Mouse (Mus musculus): ENCODE data around the gene Sox6. TPM values are rescaled to one million over a fixed set of nuclear protein-coding genes. Genes with fewer than 3 reads are reported as not detected.

Gene Sox6
- polyA plus RNA-seq, 1 experiment from 2014 or later: 33.0 TPM

- Histone ChIP-seq H3K4me3 (ENCODE audit: low read depth, low read length) (no peak overlapping the region), H3K9me3 (ENCODE audit: control insufficient read depth, low read length) (0 out of 2 replicates have a peak, but pooled peaks cover 2% of the 10 kb centered on the region), H3K27ac (ENCODE audit: low read depth) (no peak overlapping the region), H3K9ac (ENCODE audit: low read length) (no peak overlapping the region), H3K36me3 (ENCODE audit: control insufficient read depth, insufficient read depth, low read length) (no peaks in the 10 kb centered on the region), H3K4me1 (replicated peaks; ENCODE audit: control insufficient read depth, insufficient read depth, low read length) (no peaks in the 10 kb centered on the region; the same call in 1 of the 2 replicates), H3K27me3 (replicated peaks; ENCODE audit: control insufficient read depth, insufficient read depth, low read length) (no peaks in the 10 kb centered on the region), H3K4me2 (ENCODE audit: low read length) (no peak overlapping the region)
- no peak for ATAC-seq (replicated peaks; ENCODE audit: low FRiP score, low TSS enrichment, low read depth)
- 37% methylated on average over 6 of the region's 6 CpGs for WGBS
- peak; percentile 53 for DNase-seq (ENCODE audit: low spot score)
Observed at GRCm38 (mm10) chr7:115941766-115942165, 96.8 kb downstream of the Sox6 start.

- Histone ChIP-seq H3K4me2 (ENCODE audit: low read length) (no peak overlapping the region), H3K27me3 (replicated peaks; ENCODE audit: control insufficient read depth, insufficient read depth, low read length) (no peaks in the 10 kb centered on the region), H3K4me1 (replicated peaks; ENCODE audit: control insufficient read depth, insufficient read depth, low read length) (no peaks in the 10 kb centered on the region; the same call in 1 of the 2 replicates), H3K9me3 (ENCODE audit: control insufficient read depth, low read length) (0 out of 2 replicates have a peak, but pooled peaks cover 2% of the 10 kb centered on the region), H3K27ac (ENCODE audit: low read depth) (no peak overlapping the region), H3K4me3 (ENCODE audit: low read depth, low read length) (no peak overlapping the region), H3K36me3 (ENCODE audit: control insufficient read depth, insufficient read depth, low read length) (no peaks in the 10 kb centered on the region), H3K9ac (ENCODE audit: low read length) (no peak overlapping the region)
- DNase-seq (ENCODE audit: low spot score) (no peak), ATAC-seq (replicated peaks; ENCODE audit: low FRiP score, low TSS enrichment, low read depth) (no peak)
- WGBS: 86% methylated on average over 5 of the region's 5 CpGs
Observed at GRCm38 (mm10) chr7:115939292-115939691, 99.3 kb downstream of the Sox6 start.

- ATAC-seq (replicated peaks; ENCODE audit: low FRiP score, low TSS enrichment, low read depth): no peak
- no peak overlapping the region for H3K4me3 ChIP-seq (ENCODE audit: low read depth, low read length)
- 64% methylated on average over 1 of the region's 1 CpGs for WGBS
Observed at GRCm38 (mm10) chr7:115936908-115937307, 101.7 kb downstream of the Sox6 start.

GRCm38 (mm10) chr7:115915338-115915737 lies 123.3 kb downstream of the Sox6 start:
- ATAC-seq (replicated peaks; ENCODE audit: low FRiP score, low TSS enrichment, low read depth): no peak
- Histone ChIP-seq H3K9me3 (ENCODE audit: control insufficient read depth, low read length) (no peaks in the 10 kb centered on the region), H3K27me3 (replicated peaks; ENCODE audit: control insufficient read depth, insufficient read depth, low read length) (no peaks in the 10 kb centered on the region), H3K27ac (ENCODE audit: low read depth) (no peak overlapping the region), H3K4me2 (ENCODE audit: low read length) (no peak overlapping the region), H3K9ac (ENCODE audit: low read length) (no peak overlapping the region), H3K4me1 (replicated peaks; ENCODE audit: control insufficient read depth, insufficient read depth, low read length) (0 out of 2 replicates have a peak, but pooled peaks cover 6% of the 10 kb centered on the region), H3K36me3 (ENCODE audit: control insufficient read depth, insufficient read depth, low read length) (no peaks in the 10 kb centered on the region), H3K4me3 (ENCODE audit: low read depth, low read length) (no peak overlapping the region)
- 89% methylated on average over 1 of the region's 1 CpGs for WGBS
- DNase-seq (ENCODE audit: low spot score): no peak

More at GRCm38 (mm10) chr7:115936908-115937307, 101.7 kb downstream of the Sox6 start:
- Histone ChIP-seq H3K9ac (ENCODE audit: low read length) (no peak overlapping the region), H3K27ac (ENCODE audit: low read depth) (no peak overlapping the region), H3K4me2 (ENCODE audit: low read length) (no peak overlapping the region), H3K4me1 (replicated peaks; ENCODE audit: control insufficient read depth, insufficient read depth, low read length) (no peaks in the 10 kb centered on the region; the same call in 1 of the 2 replicates), H3K27me3 (replicated peaks; ENCODE audit: control insufficient read depth, insufficient read depth, low read length) (no peaks in the 10 kb centered on the region), H3K9me3 (ENCODE audit: control insufficient read depth, low read length) (no peaks in the 10 kb centered on the region), H3K36me3 (ENCODE audit: control insufficient read depth, insufficient read depth, low read length) (no peaks in the 10 kb centered on the region)
- no peak for DNase-seq (ENCODE audit: low spot score)

GRCm38 (mm10) chr7:115910313-115910712 lies 128.3 kb downstream of the Sox6 start:
- H3K27ac ChIP-seq (ENCODE audit: low read depth): no peak overlapping the region
- DNase-seq (ENCODE audit: low spot score): no peak
- no peak overlapping the region for H3K9ac ChIP-seq (ENCODE audit: low read length)
- ATAC-seq (replicated peaks; ENCODE audit: low FRiP score, low TSS enrichment, low read depth): no peak
- 87% methylated on average over 1 of the region's 1 CpGs for WGBS
- no peaks in the 10 kb centered on the region for H3K36me3 ChIP-seq (ENCODE audit: control insufficient read depth, insufficient read depth, low read length)
- H3K4me3 ChIP-seq (ENCODE audit: low read depth, low read length): no peak overlapping the region
- H3K4me2 ChIP-seq (ENCODE audit: low read length): no peak overlapping the region
- no peaks in the 10 kb centered on the region for H3K4me1 ChIP-seq (replicated peaks; ENCODE audit: control insufficient read depth, insufficient read depth, low read length)
- no peaks in the 10 kb centered on the region for H3K27me3 ChIP-seq (replicated peaks; ENCODE audit: control insufficient read depth, insufficient read depth, low read length)
- no peaks in the 10 kb centered on the region for H3K9me3 ChIP-seq (ENCODE audit: control insufficient read depth, low read length)

GRCm38 (mm10) chr7:115904798-115905207 lies 133.8 kb downstream of the Sox6 start:
- no peak overlapping the region for H3K4me3 ChIP-seq (ENCODE audit: low read depth, low read length)
- no peak overlapping the region for H3K4me2 ChIP-seq (ENCODE audit: low read length)

GRCm38 (mm10) chr7:115903931-115904797 lies 134.4 kb downstream of the Sox6 start:
- Histone ChIP-seq H3K4me1 (replicated peaks; ENCODE audit: control insufficient read depth, insufficient read depth, low read length) (no peaks in the 10 kb centered on the region), H3K27ac (ENCODE audit: low read depth) (no peak overlapping the region), H3K9ac (ENCODE audit: low read length) (no peak overlapping the region), H3K27me3 (replicated peaks; ENCODE audit: control insufficient read depth, insufficient read depth, low read length) (no peaks in the 10 kb centered on the region), H3K4me2 (ENCODE audit: low read length) (no peak overlapping the region), H3K9me3 (ENCODE audit: control insufficient read depth, low read length) (no peaks in the 10 kb centered on the region), H3K36me3 (ENCODE audit: control insufficient read depth, insufficient read depth, low read length) (no peaks in the 10 kb centered on the region), H3K4me3 (ENCODE audit: low read depth, low read length) (no peak overlapping the region)
- no peak for ATAC-seq (replicated peaks; ENCODE audit: low FRiP score, low TSS enrichment, low read depth)
- DNase-seq (ENCODE audit: low spot score): no peak
- 64% methylated on average over 5 of the region's 5 CpGs for WGBS

More at GRCm38 (mm10) chr7:115904798-115905207, 133.8 kb downstream of the Sox6 start:
- no peak overlapping the region for H3K27ac ChIP-seq (ENCODE audit: low read depth)
- H3K27me3 ChIP-seq (replicated peaks; ENCODE audit: control insufficient read depth, insufficient read depth, low read length): no peaks in the 10 kb centered on the region
- no peaks in the 10 kb centered on the region for H3K9me3 ChIP-seq (ENCODE audit: control insufficient read depth, low read length)
- DNase-seq (ENCODE audit: low spot score) (no peak), ATAC-seq (replicated peaks; ENCODE audit: low FRiP score, low TSS enrichment, low read depth) (no peak)
- H3K9ac ChIP-seq (ENCODE audit: low read length): no peak overlapping the region
- WGBS: 76% methylated on average over 9 of the region's 9 CpGs
- no peaks in the 10 kb centered on the region for H3K36me3 ChIP-seq (ENCODE audit: control insufficient read depth, insufficient read depth, low read length)
- no peaks in the 10 kb centered on the region for H3K4me1 ChIP-seq (replicated peaks; ENCODE audit: control insufficient read depth, insufficient read depth, low read length)

- Histone ChIP-seq H3K36me3 (ENCODE audit: control insufficient read depth, insufficient read depth, low read length) (no peaks in the 10 kb centered on the region), H3K4me1 (replicated peaks; ENCODE audit: control insufficient read depth, insufficient read depth, low read length) (no peaks in the 10 kb centered on the region), H3K27ac (ENCODE audit: low read depth) (no peak overlapping the region), H3K9me3 (ENCODE audit: control insufficient read depth, low read length) (no peaks in the 10 kb centered on the region), H3K4me2 (ENCODE audit: low read length) (no peak overlapping the region), H3K4me3 (ENCODE audit: low read depth, low read length) (no peak overlapping the region), H3K27me3 (replicated peaks; ENCODE audit: control insufficient read depth, insufficient read depth, low read length) (no peaks in the 10 kb centered on the region), H3K9ac (ENCODE audit: low read length) (no peak overlapping the region)
- ATAC-seq (replicated peaks; ENCODE audit: low FRiP score, low TSS enrichment, low read depth) (no peak), DNase-seq (ENCODE audit: low spot score) (no peak)
- 57% methylated on average over 1 of the region's 1 CpGs for WGBS
Observed at GRCm38 (mm10) chr7:115903368-115903767, 135.2 kb downstream of the Sox6 start.

Data from intestine, embryonic 14.5 days (tissue).